Mouse (Mus musculus): ENCODE data around the gene Lrrc17. TPM values are rescaled to one million over a fixed set of nuclear protein-coding genes. Genes with fewer than 3 reads are reported as not detected.

Gene Lrrc17
- polyA plus RNA-seq, 1 experiment from 2014 or later: 3.9 TPM

DNA sequence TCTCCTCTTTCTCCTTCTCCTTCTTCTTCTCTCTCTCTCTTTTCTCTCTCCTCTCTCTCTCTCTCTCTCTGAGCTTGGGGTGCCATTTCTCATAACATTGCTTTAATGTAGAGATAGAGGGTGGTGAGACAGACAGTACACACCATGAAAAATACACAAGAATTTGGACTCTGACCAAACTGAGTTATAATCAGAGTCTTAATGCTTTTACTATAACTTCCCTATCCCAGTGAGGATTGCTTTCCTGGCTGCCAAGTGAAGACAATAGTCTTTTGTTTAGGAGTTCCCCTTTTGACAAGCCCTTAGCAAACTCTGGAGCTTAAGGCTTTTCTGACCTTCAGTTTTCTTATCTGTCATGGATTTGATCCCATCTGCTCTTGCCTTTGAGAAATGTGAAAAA is 1.9 kb downstream of the Lrrc17 start:
- no peak overlapping the region for H3K4me3 ChIP-seq
- no peaks in the 10 kb centered on the region for H3K27me3 ChIP-seq
- no peaks in the 10 kb centered on the region for H3K36me3 ChIP-seq (ENCODE audit: poor library complexity, severe bottlenecking)
- H3K9me3 ChIP-seq (replicated peaks): no peaks in the 10 kb centered on the region
- H3K4me1 ChIP-seq: peaks cover 5% of the 10 kb centered on the region; the same call in 1 of the 2 replicates
- no peak for ATAC-seq
- H3K27ac ChIP-seq: no peak overlapping the region
- no peak overlapping the region for H3K9ac ChIP-seq
- H3K4me2 ChIP-seq: no peak overlapping the region

DNA sequence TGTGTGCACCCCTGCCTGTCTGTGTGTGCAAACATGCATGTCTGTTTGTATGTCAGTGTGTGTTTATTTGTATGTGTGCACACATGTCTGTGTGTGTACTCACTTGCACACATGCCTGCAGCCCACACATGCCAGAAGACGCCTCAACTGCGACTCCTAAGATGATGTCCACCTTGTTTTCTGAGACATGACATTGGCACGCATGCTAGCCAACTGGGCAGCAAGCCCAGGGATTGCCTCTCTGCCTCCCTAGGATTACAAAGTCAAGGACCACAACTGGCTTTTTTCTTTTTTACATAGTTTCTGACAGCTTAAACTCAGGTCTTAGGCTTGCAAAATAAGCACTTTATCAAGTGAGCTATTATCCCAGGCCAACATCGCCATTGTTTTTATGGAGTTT is 2.4 kb downstream of the Lrrc17 start:
- Histone ChIP-seq H3K27ac (no peak overlapping the region), H3K9ac (no peak overlapping the region), H3K4me3 (no peak overlapping the region), H3K9me3 (replicated peaks) (no peaks in the 10 kb centered on the region), H3K4me2 (no peak overlapping the region), H3K36me3 (ENCODE audit: poor library complexity, severe bottlenecking) (no peaks in the 10 kb centered on the region), H3K27me3 (no peaks in the 10 kb centered on the region), H3K4me1 (peaks cover 5% of the 10 kb centered on the region; the same call in 1 of the 2 replicates)
- 87% methylated on average over 4 of the region's 4 CpGs for WGBS
- no peak for ATAC-seq

DNA sequence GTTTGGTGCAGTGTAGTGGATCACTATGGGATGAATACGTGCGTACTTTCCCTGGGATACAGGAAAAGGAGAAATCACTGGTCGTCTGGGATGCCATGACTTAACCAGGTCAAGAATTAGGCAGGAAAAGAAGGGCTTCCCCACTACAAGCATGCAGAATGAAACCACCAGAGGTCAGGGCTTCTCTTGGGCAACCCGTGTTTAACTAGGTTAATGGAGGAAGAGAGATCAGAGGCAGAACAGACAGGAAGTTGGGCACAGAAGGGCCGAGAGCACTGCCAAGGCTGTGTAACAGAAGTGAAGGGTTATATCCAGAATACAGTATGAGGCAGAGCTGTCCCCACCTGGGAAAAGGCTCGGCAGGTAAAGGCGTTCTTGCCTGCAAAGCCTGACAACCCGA is 3.6 kb downstream of the Lrrc17 start:
- Histone ChIP-seq H3K27ac (no peak overlapping the region), H3K36me3 (ENCODE audit: poor library complexity, severe bottlenecking) (no peaks in the 10 kb centered on the region), H3K4me2 (no peak overlapping the region), H3K9me3 (replicated peaks) (no peaks in the 10 kb centered on the region), H3K27me3 (no peaks in the 10 kb centered on the region), H3K4me1 (peaks cover 5% of the 10 kb centered on the region; the same call in 1 of the 2 replicates), H3K9ac (no peak overlapping the region), H3K4me3 (no peak overlapping the region)
- ATAC-seq: no peak
- WGBS: 84% methylated on average over 8 of the region's 8 CpGs

DNA sequence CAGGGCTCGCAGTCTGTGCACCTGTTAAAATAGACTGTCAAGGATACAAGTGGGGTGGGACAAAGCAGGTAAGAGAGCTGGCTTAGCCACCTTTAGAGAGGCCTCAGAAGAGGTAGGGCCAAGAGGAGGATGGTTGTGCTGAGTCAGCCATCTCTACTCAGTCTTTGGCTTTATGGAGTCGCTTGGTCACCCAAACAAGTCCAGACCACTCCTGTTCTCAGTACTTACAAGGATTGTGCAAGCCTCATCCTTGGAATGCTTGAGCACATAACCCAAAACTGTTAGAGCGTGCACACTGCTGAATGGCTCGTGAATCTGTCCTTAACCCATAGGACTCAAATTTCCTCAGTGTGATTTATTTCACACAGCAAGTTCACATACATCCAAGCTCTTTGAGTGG is 10.3 kb downstream of the Lrrc17 start:
- Histone ChIP-seq H3K4me1 (no peaks in the 10 kb centered on the region), H3K27ac (no peak overlapping the region), H3K36me3 (ENCODE audit: poor library complexity, severe bottlenecking) (no peaks in the 10 kb centered on the region), H3K4me3 (no peak overlapping the region), H3K9me3 (replicated peaks) (no peaks in the 10 kb centered on the region), H3K4me2 (no peak overlapping the region), H3K27me3 (no peaks in the 10 kb centered on the region), H3K9ac (no peak overlapping the region)
- ATAC-seq: no peak
- 89% methylated on average over 4 of the region's 4 CpGs for WGBS

DNA sequence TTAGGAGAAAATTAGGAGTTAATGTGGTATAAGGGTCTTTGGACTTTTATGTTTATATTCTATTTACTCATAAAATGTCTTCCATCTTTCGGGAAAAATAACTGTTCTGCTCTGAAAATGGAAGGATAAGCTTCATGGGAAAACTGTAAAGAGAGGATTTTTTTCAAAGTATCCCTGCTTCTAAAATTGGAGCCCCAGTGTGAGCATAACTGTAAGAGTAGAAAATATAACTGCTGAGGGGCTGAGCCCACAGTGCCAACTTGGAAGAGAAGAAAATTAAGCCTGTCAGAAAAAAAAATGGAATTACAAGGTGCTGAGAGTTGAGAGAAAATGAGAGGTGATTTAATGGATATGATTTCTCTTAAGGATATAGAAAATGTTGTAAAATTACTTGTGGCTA is 11.4 kb downstream of the Lrrc17 start:
- Histone ChIP-seq H3K9me3 (replicated peaks) (no peaks in the 10 kb centered on the region), H3K4me1 (no peaks in the 10 kb centered on the region), H3K4me2 (no peak overlapping the region), H3K27ac (no peak overlapping the region), H3K9ac (no peak overlapping the region), H3K36me3 (ENCODE audit: poor library complexity, severe bottlenecking) (no peaks in the 10 kb centered on the region), H3K27me3 (no peaks in the 10 kb centered on the region), H3K4me3 (no peak overlapping the region)
- ATAC-seq: no peak
- 85% methylated on average over 1 of the region's 1 CpGs for WGBS

DNA sequence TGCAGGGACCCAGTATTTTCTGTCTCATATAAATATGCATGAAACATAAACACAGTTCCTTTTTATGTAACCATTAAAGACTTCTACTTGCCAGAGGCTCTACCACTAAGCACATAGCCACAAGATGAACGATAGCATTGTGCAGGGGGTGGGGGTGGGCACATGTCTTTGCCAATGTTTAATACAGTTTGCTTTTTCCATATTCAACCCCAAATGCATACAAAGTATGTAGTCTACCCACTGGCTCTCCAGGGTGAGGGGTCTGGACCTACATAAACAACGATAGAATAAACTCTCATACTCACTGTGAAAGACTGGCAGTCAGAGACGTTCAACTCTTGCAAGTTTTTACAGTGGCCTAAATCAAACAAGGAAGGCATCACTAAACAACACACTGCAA is 13.1 kb downstream of the Lrrc17 start:
- 91% methylated on average over 3 of the region's 3 CpGs for WGBS
- no peak for ATAC-seq
- no peaks in the 10 kb centered on the region for H3K4me1 ChIP-seq

DNA sequence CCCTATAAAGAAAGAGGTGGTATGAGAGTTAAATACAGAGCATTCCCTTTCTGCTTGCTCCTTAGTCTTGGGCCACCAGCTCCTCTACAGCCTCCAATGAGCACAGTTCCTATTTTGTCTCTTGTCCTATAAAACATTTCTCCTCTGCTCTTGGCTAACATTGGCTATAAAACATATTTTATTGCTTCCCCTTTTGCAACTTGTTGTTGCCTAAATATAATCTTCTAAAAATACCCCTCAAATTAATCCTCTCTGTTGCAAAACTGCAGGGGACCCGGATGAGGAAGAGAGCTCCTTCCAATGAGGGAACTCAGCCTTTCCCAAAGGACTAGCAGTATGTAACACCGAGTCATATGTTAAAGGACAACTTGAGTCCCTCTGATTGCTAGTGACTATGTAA is 20.6 kb downstream of the Lrrc17 start:
- WGBS: 91% methylated on average over 2 of the region's 2 CpGs
- Histone ChIP-seq H3K27me3 (no peaks in the 10 kb centered on the region), H3K4me3 (no peak overlapping the region), H3K27ac (no peak overlapping the region), H3K4me2 (no peak overlapping the region), H3K9ac (no peak overlapping the region), H3K4me1 (no peaks in the 10 kb centered on the region), H3K9me3 (replicated peaks) (no peaks in the 10 kb centered on the region), H3K36me3 (ENCODE audit: poor library complexity, severe bottlenecking) (no peaks in the 10 kb centered on the region)
- ATAC-seq: no peak

More for the DNA sequence above, 13.1 kb downstream of the Lrrc17 start:
- Histone ChIP-seq H3K9ac (no peak overlapping the region), H3K4me3 (no peak overlapping the region), H3K36me3 (ENCODE audit: poor library complexity, severe bottlenecking) (no peaks in the 10 kb centered on the region), H3K27ac (no peak overlapping the region), H3K9me3 (replicated peaks) (no peaks in the 10 kb centered on the region), H3K4me2 (no peak overlapping the region), H3K27me3 (no peaks in the 10 kb centered on the region)

DNA sequence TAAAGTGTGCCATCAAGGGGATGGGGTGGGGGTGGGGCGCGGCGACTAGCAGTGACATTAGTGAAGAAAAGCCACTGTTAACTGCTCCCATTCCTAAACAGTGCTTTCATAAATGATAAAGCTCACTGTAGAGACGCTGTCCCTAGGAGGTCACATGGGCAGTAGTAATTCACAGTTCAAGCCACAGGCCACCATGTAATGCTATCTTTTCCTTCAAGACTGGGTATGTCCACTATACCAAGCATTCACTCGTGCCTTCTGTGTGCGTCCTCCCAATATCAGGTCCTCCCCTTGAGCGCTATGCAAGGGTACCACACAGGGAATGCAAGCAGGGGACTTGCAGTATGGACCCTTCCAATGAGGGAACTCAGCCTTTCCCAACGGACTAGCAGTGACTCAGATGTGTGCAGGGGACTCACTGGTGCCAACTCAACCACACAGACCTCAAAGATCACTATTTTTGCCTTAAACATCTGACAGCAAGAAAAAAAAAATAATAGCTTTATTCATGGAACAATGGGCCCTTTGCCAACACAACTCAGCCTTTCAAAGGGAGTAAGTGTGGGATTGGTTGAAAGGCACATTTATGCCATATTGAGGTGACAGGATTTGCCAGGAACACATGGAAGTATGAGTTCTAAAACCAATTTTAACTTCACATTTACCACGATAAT is 22.2 kb downstream of the Lrrc17 start:
- WGBS: 90% methylated on average over 9 of the region's 9 CpGs
- Histone ChIP-seq H3K9ac (no peak overlapping the region), H3K9me3 (replicated peaks) (no peaks in the 10 kb centered on the region), H3K4me2 (no peak overlapping the region), H3K4me3 (no peak overlapping the region), H3K27ac (no peak overlapping the region), H3K36me3 (ENCODE audit: poor library complexity, severe bottlenecking) (no peaks in the 10 kb centered on the region), H3K27me3 (no peaks in the 10 kb centered on the region), H3K4me1 (no peaks in the 10 kb centered on the region)
- ATAC-seq: no peak

DNA sequence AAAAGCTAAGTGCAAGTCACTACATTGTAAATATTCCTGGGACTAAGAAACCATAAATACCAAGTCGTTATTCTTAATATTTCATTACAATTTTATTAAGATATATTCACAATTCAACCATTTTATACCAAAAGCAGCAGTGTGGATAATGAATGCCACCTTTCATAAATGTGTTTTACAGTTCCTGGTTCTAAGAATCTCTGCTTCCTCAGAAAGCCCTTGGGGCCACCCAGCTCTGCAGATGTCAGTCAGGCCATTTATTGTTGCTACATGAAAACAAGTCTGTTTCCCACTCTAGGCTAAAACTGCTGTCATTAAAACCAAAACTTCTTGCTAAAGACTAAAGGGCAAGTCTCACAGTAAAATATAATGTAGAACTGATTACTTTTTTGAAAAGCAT is 24.4 kb downstream of the Lrrc17 start:
- Histone ChIP-seq H3K9ac (no peak overlapping the region), H3K36me3 (ENCODE audit: poor library complexity, severe bottlenecking) (no peaks in the 10 kb centered on the region), H3K27me3 (no peaks in the 10 kb centered on the region), H3K4me1 (no peaks in the 10 kb centered on the region), H3K9me3 (replicated peaks) (no peaks in the 10 kb centered on the region), H3K4me2 (no peak overlapping the region), H3K4me3 (no peak overlapping the region), H3K27ac (no peak overlapping the region)
- no peak for ATAC-seq
- WGBS: 86% methylated on average over 1 of the region's 1 CpGs

DNA sequence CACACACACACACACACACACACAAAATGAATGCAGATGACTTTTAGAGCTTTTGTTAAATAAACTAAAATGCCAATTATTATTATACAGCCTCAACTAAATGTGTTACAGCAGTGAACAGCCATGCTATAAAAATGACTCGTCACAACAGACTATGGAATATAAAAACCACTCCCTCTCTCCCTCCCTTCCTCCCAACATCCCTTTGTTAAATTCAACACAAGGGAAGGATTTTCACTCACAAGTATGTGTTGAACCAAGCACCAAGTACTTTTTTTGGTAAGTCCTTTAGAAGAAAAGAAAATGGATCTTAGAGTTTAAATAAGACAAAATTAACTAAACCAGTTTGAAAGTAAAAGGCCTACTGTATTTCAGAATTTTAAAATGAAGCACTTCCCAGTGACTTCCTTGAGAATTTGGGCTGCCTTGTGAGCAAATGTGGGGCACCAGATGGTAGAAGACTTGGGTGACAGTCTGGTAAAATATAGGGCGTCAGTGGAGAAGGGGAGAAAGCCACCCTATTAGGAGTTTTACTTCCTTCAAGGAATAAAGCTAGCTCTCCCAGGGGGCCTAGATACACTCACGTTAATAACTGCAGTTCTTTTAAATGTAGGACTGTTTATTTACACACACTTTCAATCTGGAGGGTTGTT is 29.5 kb downstream of the Lrrc17 start:
- Histone ChIP-seq H3K27me3 (no peaks in the 10 kb centered on the region), H3K4me2 (no peak overlapping the region), H3K9me3 (replicated peaks) (no peaks in the 10 kb centered on the region), H3K36me3 (ENCODE audit: poor library complexity, severe bottlenecking) (no peaks in the 10 kb centered on the region), H3K4me1 (no peaks in the 10 kb centered on the region), H3K9ac (no peak overlapping the region), H3K27ac (no peak overlapping the region), H3K4me3 (no peak overlapping the region)
- no peak for ATAC-seq
- 68% methylated on average over 3 of the region's 3 CpGs for WGBS

DNA sequence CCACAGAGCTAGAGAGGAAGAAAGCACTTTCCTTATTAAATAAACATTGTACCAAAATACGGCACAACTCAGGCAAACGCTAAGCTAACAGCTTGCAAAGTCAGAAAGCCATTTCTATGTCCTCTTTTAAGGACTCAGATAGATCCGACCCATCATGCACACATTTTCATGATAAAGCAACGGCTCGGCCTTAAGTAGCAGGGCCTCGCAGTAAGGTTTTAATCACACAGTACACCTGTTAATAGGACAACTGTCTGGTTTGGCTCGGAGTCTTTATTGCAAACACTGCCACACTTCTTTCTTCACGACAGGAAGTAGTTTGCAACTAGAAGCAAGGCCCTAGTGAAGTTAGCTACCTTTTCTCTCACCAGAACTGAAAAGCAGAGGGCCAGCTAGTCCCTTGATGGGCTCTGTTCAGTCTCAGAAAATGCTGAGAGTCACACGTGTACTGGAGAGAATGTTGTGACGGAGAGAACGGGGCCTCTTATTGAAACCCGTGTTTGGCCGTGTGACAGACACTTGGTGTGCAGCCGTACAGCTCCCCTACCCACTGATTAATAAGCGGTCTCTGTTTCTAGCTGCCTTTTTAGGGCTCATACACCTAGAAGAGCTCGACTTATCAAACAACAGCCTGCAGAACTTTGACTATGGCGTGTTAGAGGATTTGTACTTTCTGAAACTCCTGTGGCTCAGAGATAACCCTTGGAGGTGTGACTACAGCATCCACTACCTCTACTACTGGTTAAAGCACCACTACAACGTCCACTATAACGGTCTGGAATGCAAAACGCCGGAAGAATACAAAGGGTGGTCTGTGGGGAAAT is 31.2 kb downstream of the Lrrc17 start:
- no peak for ATAC-seq
- Histone ChIP-seq H3K4me1 (no peaks in the 10 kb centered on the region), H3K36me3 (ENCODE audit: poor library complexity, severe bottlenecking) (no peaks in the 10 kb centered on the region), H3K9me3 (replicated peaks) (no peaks in the 10 kb centered on the region), H3K27ac (no peak overlapping the region), H3K4me2 (no peak overlapping the region), H3K27me3 (no peaks in the 10 kb centered on the region), H3K4me3 (no peak overlapping the region), H3K9ac (no peak overlapping the region)
- 79% methylated on average over 21 of the region's 21 CpGs for WGBS

DNA sequence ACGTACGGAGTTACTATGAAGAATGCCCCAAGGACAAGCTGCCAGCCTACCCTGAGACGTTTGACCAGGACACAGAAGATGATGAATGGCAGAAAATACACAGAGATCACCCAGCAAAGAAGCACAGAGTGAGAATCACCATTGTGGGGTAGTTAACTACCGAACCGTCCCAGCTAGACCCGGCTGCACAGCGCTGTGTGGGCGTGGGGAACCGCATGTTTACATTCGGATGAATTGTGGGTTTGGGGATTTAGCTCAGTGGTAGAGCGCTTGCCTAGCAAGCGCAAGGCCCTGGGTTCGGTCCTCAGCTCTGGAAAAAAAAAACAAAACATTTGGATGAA is 31.8 kb downstream of the Lrrc17 start:
- H3K4me3 ChIP-seq: no peak overlapping the region
- no peak for ATAC-seq

More for the DNA sequence above, 31.8 kb downstream of the Lrrc17 start:
- Histone ChIP-seq H3K27ac (no peak overlapping the region), H3K4me2 (no peak overlapping the region), H3K4me1 (no peaks in the 10 kb centered on the region), H3K9ac (no peak overlapping the region), H3K9me3 (replicated peaks) (no peaks in the 10 kb centered on the region), H3K36me3 (ENCODE audit: poor library complexity, severe bottlenecking) (no peaks in the 10 kb centered on the region), H3K27me3 (no peaks in the 10 kb centered on the region)
- 86% methylated on average over 13 of the region's 13 CpGs for WGBS

Measured in forebrain, embryonic 13.5 days (tissue).